In the genomic region with DNA sequence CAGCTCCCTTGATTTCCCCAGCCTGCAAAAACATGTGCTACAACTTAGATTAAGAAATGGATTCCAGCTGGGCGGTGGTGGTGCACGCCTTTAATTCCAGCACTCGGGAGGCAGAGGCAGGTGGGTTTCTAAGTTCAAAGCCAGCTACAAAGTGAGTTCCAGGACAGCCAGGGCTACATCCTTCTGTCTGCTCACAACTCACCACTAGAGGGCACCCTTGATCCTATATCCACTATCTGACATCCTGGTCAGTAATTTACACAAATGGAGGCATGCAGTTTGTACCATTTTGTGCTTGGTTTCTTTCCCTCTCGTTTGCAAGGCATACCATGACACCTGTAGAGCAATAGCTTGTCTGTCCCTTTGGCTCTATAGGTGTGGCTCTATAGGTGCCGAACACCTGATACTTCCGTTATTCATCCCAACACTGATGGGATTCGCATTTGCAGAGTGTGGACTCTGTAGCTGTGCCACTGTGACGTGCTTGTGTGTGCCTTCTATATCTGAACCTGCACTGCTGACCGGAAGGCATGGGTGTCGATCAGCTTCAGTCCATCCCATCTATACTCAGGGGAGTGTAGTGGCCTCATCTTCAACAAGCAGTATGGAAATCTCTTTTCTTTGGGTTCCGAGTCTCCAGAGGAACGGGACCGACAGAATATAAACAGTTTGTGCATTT, we compare ENCODE assay signal across 9 mouse cellular contexts.
DNase-seq lines count a peak whose midpoint lies in the region; ATAC-seq lines count a peak whose summit lies in the region.
"Had no signal": no experiment of that assay in that cellular context is flagged by ENCODE, and none has a peak within 500 bp of the region (broad histone marks: within the 10 kb centered on the region; RNA-seq: fewer than 3 reads in every experiment).

No protein-coding gene starts in this region.

- no peak overlapping the region for H3K4me3 ChIP-seq in forebrain, embryonic 12.5 days (replicated peaks)
- no peak overlapping the region for H3K4me3 ChIP-seq in hindbrain, embryonic 15.5 days
- H3K4me3 ChIP-seq: limb, embryonic 13.5 days had no signal

- no peak overlapping the region for H3K27ac ChIP-seq in forebrain, embryonic 12.5 days
- H3K27ac ChIP-seq in hindbrain, embryonic 15.5 days (replicated peaks) = no peak overlapping the region
- H3K27ac ChIP-seq: limb, embryonic 13.5 days had no signal

- peaks cover 16% of the 10 kb centered on the region for H3K4me1 ChIP-seq in forebrain, embryonic 12.5 days
- peaks cover 10% of the 10 kb centered on the region; the same call in 1 of the 2 replicates for H3K4me1 ChIP-seq in hindbrain, embryonic 15.5 days (replicated peaks)

- no peaks in the 10 kb centered on the region for H3K9me3 ChIP-seq in forebrain, embryonic 12.5 days
- H3K9me3 ChIP-seq in hindbrain, embryonic 15.5 days = no peaks in the 10 kb centered on the region
- H3K9me3 ChIP-seq: limb, embryonic 13.5 days had no signal

- H3K36me3 ChIP-seq in forebrain, embryonic 12.5 days (replicated peaks) = no peaks in the 10 kb centered on the region
- no peaks in the 10 kb centered on the region for H3K36me3 ChIP-seq in hindbrain, embryonic 15.5 days
- H3K36me3 ChIP-seq: limb, embryonic 13.5 days had no signal

- ATAC-seq in forebrain, embryonic 12.5 days (ENCODE audit: low FRiP score) = peak; percentile 60
- 0 out of 2 replicates have a peak, but pooled peaks have one; percentile 62 for ATAC-seq in hindbrain, embryonic 15.5 days (ENCODE audit: low FRiP score, low read depth)
- peak; percentile 80 for ATAC-seq in megakaryocyte-erythroid progenitor cell, adult 5-6 weeks (replicated peaks; ENCODE audit: low FRiP score, low TSS enrichment, poor library complexity, severe bottlenecking)

- 70% methylated on average over 13 of the region's 13 CpGs for WGBS in forebrain, embryonic 12.5 days
- 71% methylated on average over 13 of the region's 13 CpGs for WGBS in hindbrain, embryonic 15.5 days

- no peak overlapping the region for H3K4me2 ChIP-seq in forebrain, embryonic 12.5 days
- no peak overlapping the region for H3K4me2 ChIP-seq in hindbrain, embryonic 15.5 days
- H3K4me2 ChIP-seq: limb, embryonic 13.5 days had no signal

- H3K9ac ChIP-seq in forebrain, embryonic 12.5 days = no peak overlapping the region
- no peak overlapping the region for H3K9ac ChIP-seq in hindbrain, embryonic 15.5 days
- H3K9ac ChIP-seq: limb, embryonic 13.5 days had no signal

- DNase-seq in adrenal gland, adult (ENCODE audit: inconsistent age in 2 of 2, low spot score in 1 of 2) = peak; percentile 62 to 92
- no peak for DNase-seq in adrenal gland, adult 8-10 months
- DNase-seq in c-Kit-positive CD71-negative TER-119-negative erythroid progenitor cells, embryonic 14.5 days (ENCODE audit: low read depth) = peak; percentile 57
- peak; percentile 39 to 81 for DNase-seq in layer of hippocampus, postnatal 25 days (ENCODE audit: extremely low spot score in 1 of 2, low spot score in 1 of 2)
- peak; percentile 25 for DNase-seq in right cerebral cortex, postnatal 25 days

- no peaks in the 10 kb centered on the region for H3K27me3 ChIP-seq in forebrain, embryonic 12.5 days
- no peaks in the 10 kb centered on the region for H3K27me3 ChIP-seq in hindbrain, embryonic 15.5 days
- H3K27me3 ChIP-seq: limb, embryonic 13.5 days had no signal
